Mouse (Mus musculus): ENCODE data around the gene Tpx2.

Gene Tpx2

GRCm38 (mm10) chr2:152863346-152863745, 15.6 kb downstream of the Tpx2 start:
- no peak for DNase-seq

GRCm38 (mm10) chr2:152878239-152878638, 30.5 kb downstream of the Tpx2 start:
- no peak for DNase-seq

GRCm38 (mm10) chr2:152880898-152881297, 33.1 kb downstream of the Tpx2 start:
- no peak for DNase-seq

GRCm38 (mm10) chr2:152884101-152884645, 36.4 kb downstream of the Tpx2 start:
- no peak for DNase-seq

- no peak for DNase-seq
Observed at GRCm38 (mm10) chr2:152887230-152887629, 39.5 kb downstream of the Tpx2 start.

GRCm38 (mm10) chr2:152888774-152889173, 41.0 kb downstream of the Tpx2 start:
- no peak for DNase-seq

- DNase-seq: no peak
Observed at GRCm38 (mm10) chr2:152895834-152896233, 48.1 kb downstream of the Tpx2 start.

- no peak for DNase-seq
Observed at GRCm38 (mm10) chr2:152896926-152897325, 49.2 kb downstream of the Tpx2 start.

- no peak for DNase-seq
Observed at GRCm38 (mm10) chr2:152899011-152899410, 51.2 kb downstream of the Tpx2 start.

- no peak for DNase-seq
Observed at GRCm38 (mm10) chr2:152901296-152901695, 53.5 kb downstream of the Tpx2 start.

- DNase-seq: no peak
Observed at GRCm38 (mm10) chr2:152902658-152903057, 54.9 kb downstream of the Tpx2 start.

GRCm38 (mm10) chr2:152903586-152903985, 55.8 kb downstream of the Tpx2 start:
- DNase-seq: peak in 1 of 2 experiments; percentile 53

GRCm38 (mm10) chr2:152904127-152904643, 56.4 kb downstream of the Tpx2 start:
- peak in 1 of 2 experiments; percentile 28 for DNase-seq

- DNase-seq: peak in 1 of 2 experiments; percentile 38
Observed at GRCm38 (mm10) chr2:152905036-152905829, 57.5 kb downstream of the Tpx2 start.

GRCm38 (mm10) chr2:152906274-152907037, 58.7 kb downstream of the Tpx2 start:
- DNase-seq: no peak

- no peak for DNase-seq
Observed at GRCm38 (mm10) chr2:152907114-152907943, 59.6 kb downstream of the Tpx2 start.

- DNase-seq: no peak
Observed at GRCm38 (mm10) chr2:152909848-152910247, 62.1 kb downstream of the Tpx2 start.

- DNase-seq: no peak
Observed at GRCm38 (mm10) chr2:152911031-152911430, 63.3 kb downstream of the Tpx2 start, which contains the start of gene Mylk2. Gene Mylk2 (plus strand): TSS chr2:152911352.

GRCm38 (mm10) chr2:152911432-152911831, 63.7 kb downstream of the Tpx2 start:
- DNase-seq: no peak

- DNase-seq: no peak
Observed at GRCm38 (mm10) chr2:152913471-152913870, 65.7 kb downstream of the Tpx2 start.

- peak; percentile 79 to 88 for DNase-seq
Observed at GRCm38 (mm10) chr2:152914310-152915120, 66.8 kb downstream of the Tpx2 start.

- no peak for DNase-seq
Observed at GRCm38 (mm10) chr2:152915453-152915852, 67.7 kb downstream of the Tpx2 start.
